Mouse (Mus musculus) heart, adult 2 months (tissue): ENCODE results near the gene Capn11.

Source experiments
- CTCF ChIP-seq: fragments of 200-600 bp; IDR thresholded peaks from 2 replicates; pipeline ENCODE4 v1.8.1; 2022; ENCODE audit warnings: antibody characterized with exemption, mild to moderate bottlenecking, moderate library complexity
- EP300 ChIP-seq: fragments of 200-500 bp; IDR thresholded peaks from 2 replicates; pipeline ENCODE4 v1.6.1; 2011; ENCODE audit warnings: low read depth, low read length, control low read depth; ENCODE audit not compliant: insufficient read depth

DNA sequence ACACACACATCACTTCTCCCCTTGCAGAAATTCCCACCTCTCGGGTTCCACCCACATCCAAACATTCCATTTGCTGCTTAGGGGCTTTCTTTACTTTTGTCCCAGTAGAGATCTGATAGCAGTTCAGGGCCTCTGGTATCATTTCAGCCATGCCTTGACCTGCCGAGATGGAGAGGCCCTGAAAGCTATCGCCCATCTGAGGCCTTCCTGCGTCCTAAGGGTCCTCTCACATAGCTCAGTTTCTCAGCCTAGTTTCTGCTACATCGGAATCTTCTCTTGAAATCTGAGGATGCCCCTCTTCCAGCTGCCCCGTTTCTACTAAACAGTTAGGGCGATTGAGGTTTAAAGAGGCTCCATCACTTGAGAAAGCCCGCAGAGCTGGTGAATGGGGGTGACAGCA, 64.9 kb downstream of the Capn11 start:
- TF ChIP-seq CTCF: no peak
- no peak for TF ChIP-seq EP300
